Mouse (Mus musculus) neural tube, embryonic 12.5 days (tissue): ENCODE results near the gene Irs2. TPM values are rescaled to one million over a fixed set of nuclear protein-coding genes. Genes with fewer than 3 reads are reported as not detected.

ENCODE experiments used
- ATAC-seq: fragments of 200-750 bp; cut with Nextera tagmentation; 2 replicates; pipeline ENCODE4 v1.8.0; 2017; ENCODE audit warnings: low read depth, mild to moderate bottlenecking, moderate TSS enrichment, moderate library complexity; ENCODE audit not compliant: low FRiP score
- H3K27ac ChIP-seq: fragments of 300-500 bp; sonication (generic); 2 replicates; pipeline ENCODE4 v1.5.1; 2016
- H3K27me3 ChIP-seq: fragments of 300-500 bp; sonication (generic); replicated peaks from 2 replicates; pipeline ENCODE4 v1.6.1; 2016; ENCODE audit warnings: mild to moderate bottlenecking
- H3K36me3 ChIP-seq: fragments of 300-500 bp; sonication (generic); 2 replicates; pipeline ENCODE4 v1.6.1; 2016; ENCODE audit warnings: mild to moderate bottlenecking
- H3K4me1 ChIP-seq: fragments of 300-500 bp; sonication (generic); 2 replicates; pipeline ENCODE4 v1.6.1; 2016
- H3K4me2 ChIP-seq: fragments of 300-500 bp; sonication (generic); replicated peaks from 2 replicates; pipeline ENCODE4 v1.6.1; 2016; ENCODE audit warnings: mild to moderate bottlenecking
- H3K4me3 ChIP-seq: fragments of 300-500 bp; sonication (generic); 2 replicates; pipeline ENCODE4 v1.5.1; 2016
- H3K9ac ChIP-seq: fragments of 300-500 bp; sonication (generic); 2 replicates; pipeline ENCODE4 v1.6.1; 2016; ENCODE audit warnings: mild to moderate bottlenecking
- H3K9me3 ChIP-seq: fragments of 300-500 bp; sonication (generic); 2 replicates; pipeline ENCODE4 v1.6.1; 2016; ENCODE audit warnings: mild to moderate bottlenecking
- WGBS: fragments of 180-500 bp; shearing (Covaris S2); methylation state at CpG from one replicate; pipeline ENCODE4 v1.1.7; 2016; 5-methylcytosine and 5-hydroxymethylcytosine counted together
- polyA plus RNA-seq: library from polyadenylated mRNA; unstranded; fragments of >200 nt; fragmentation: Nextera tagmentation; extraction: Ambion mirVana; gene quantifications from 2 replicates; pipeline ENCODE4 v1.2.1, GENCODE M21; 2016

The Irs2 gene
- polyA plus RNA-seq, 1 experiment from 2014 or later, result 9.5 TPM

DNA sequence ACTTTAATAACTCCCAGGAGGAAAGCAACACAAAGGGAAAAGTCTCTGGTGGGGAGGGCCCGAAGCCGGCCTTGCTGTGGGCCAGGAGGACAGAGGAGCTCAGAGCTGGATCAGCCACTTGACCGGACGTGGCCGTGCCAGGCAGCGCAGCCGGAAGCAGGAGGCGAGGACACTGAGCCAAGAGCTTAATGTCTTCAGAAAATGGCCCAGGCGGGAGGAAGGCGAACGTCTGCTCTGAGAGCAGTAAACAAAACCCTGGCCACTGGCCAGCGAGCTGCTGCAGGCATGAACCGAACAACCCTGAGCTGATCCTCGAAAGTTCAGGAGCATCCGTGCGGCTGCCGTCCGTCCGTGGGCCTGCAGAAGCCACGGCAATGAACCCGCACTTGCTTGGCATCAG, 29.9 kb downstream of the Irs2 start:
- H3K36me3 ChIP-seq, result no peaks in the 10 kb centered on the region
- peaks cover 30% of the 10 kb centered on the region for H3K4me1 ChIP-seq
- no peak overlapping the region for H3K4me3 ChIP-seq
- 0 out of 2 replicates have a peak, but pooled peaks have one; percentile 27 for ATAC-seq
- H3K27ac ChIP-seq, result no peak overlapping the region; the same call in 1 of the 2 replicates
- H3K9ac ChIP-seq, result no peak overlapping the region
- no peak overlapping the region for H3K4me2 ChIP-seq
- no peaks in the 10 kb centered on the region for H3K9me3 ChIP-seq
- WGBS, result 64% methylated on average over 21 of the region's 21 CpGs
- H3K27me3 ChIP-seq, result no peaks in the 10 kb centered on the region

DNA sequence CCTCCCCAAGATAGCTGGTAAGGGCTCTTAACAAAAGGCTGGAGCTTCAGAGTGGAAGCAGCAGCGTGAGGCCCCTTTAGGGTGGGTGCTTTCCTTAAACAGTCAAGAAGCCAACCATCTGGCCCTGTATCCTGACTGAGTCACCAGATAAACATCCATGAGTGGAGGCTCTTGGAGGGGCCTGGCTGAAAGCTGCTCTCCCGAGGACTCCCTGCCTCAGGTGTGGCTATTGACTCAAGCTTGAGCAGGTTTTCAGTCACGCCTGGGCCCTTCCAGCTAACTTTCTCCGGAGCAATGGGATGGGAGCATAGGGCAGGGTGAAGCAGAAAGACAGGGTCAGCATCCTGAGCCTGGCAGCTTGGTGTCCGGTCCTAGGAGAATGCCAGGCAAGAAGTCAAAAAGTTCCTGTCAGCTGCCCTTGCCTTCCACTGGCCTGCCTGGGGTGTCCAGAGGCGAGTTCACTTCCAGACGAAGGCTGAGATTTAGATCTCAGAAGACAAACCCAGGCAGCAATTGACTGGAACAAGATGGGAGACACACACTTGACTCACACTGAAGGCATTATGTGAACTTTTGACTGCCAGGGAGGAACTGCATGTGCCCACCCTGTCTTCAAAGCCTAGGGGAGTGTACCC, 30.4 kb downstream of the Irs2 start:
- Histone ChIP-seq H3K27ac (no peak overlapping the region), H3K4me1 (peaks cover 35% of the 10 kb centered on the region), H3K9ac (no peak overlapping the region), H3K4me3 (no peak overlapping the region), H3K9me3 (no peaks in the 10 kb centered on the region), H3K4me2 (no peak overlapping the region), H3K36me3 (no peaks in the 10 kb centered on the region), H3K27me3 (no peaks in the 10 kb centered on the region)
- 62% methylated on average over 7 of the region's 7 CpGs for WGBS
- ATAC-seq, result no peak

DNA sequence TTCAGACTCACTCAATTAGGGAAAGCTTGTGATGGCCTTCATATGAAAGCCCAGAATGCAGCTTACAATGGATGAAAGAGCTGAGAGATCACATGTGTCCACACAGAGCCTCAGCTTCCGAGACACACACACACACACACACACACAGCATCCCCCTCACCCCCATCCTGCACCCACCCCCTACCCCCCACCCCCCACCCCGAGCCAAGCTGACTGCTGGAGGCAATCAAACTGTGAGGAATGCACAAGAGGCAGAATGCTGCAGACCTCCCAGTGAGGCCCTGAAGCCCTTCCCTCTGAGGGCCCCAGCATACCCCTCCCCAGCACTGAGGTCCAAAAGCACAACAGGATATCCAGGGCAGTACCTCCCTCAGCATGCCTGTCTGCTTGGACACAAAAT, 33.6 kb downstream of the Irs2 start:
- 6% methylated on average over 2 of the region's 2 CpGs for WGBS
- Histone ChIP-seq H3K27me3 (0 out of 2 replicates have a peak, but pooled peaks cover 6% of the 10 kb centered on the region), H3K9me3 (no peaks in the 10 kb centered on the region), H3K4me3 (no peak overlapping the region), H3K27ac (no peak overlapping the region), H3K9ac (no peak overlapping the region), H3K4me2 (no peak overlapping the region), H3K36me3 (no peaks in the 10 kb centered on the region), H3K4me1 (peaks cover 39% of the 10 kb centered on the region)
- no peak for ATAC-seq

DNA sequence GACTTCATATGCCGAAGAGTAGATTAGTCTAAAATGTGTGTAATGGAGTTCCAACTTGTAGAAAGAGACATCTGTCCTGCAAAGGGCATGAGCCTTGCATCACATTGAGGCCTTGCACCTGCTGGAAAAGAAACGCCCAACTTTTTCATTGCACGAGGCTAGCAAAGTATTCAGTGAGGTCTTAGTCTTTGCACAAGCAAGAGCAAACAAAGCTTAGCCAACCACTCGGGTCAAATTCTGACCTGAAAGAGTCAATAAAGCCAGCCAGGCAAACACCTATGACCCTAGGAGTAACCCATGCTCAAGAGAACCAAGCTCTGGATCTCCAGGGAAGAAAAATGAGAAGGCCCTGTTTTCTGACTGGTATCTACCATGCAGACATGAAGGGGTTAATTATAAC, 34.1 kb downstream of the Irs2 start:
- no peak for ATAC-seq
- Histone ChIP-seq H3K27ac (no peak overlapping the region), H3K27me3 (0 out of 2 replicates have a peak, but pooled peaks cover 6% of the 10 kb centered on the region), H3K9ac (no peak overlapping the region), H3K4me3 (no peak overlapping the region), H3K9me3 (no peaks in the 10 kb centered on the region), H3K4me1 (peaks cover 34% of the 10 kb centered on the region), H3K4me2 (no peak overlapping the region), H3K36me3 (no peaks in the 10 kb centered on the region)
- WGBS, result 72% methylated on average over 4 of the region's 4 CpGs

DNA sequence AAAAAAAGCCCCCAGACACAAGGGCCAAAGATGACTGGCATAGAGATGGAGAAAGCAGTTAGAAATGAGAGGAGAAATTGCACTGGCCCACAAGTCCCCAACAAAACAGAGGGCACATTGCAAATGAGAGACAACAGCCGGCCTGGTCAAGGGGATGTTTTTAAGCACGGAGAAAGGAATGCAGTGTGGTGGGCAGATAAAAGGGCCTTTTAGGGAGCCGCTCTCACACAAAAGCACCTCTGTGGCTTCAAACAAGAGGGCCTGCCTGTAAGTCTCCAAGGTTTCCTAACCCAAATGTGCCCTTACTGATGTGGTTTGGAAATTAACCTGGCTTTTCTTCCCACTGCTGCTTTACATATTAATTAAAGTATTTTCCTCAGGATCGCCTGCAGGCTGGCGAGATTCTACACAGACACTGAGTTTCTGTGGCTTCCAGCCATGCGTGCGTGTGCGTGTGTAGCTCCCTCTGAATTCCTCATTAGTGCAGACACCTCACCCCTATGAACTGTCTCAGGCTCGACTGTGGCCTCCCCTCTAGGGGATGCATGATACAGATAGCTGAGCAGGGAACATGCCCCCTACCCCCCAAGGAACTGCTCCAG, 35.3 kb downstream of the Irs2 start:
- H3K4me2 ChIP-seq, result 0 out of 2 replicates have a peak overlapping the region, but pooled peaks have one; percentile 8
- no peak overlapping the region for H3K9ac ChIP-seq
- H3K4me1 ChIP-seq, result peaks cover 27% of the 10 kb centered on the region
- 7% methylated on average over 9 of the region's 9 CpGs for WGBS
- H3K36me3 ChIP-seq, result no peaks in the 10 kb centered on the region
- ATAC-seq, result no peak
- H3K9me3 ChIP-seq, result no peaks in the 10 kb centered on the region
- H3K27ac ChIP-seq, result no peak overlapping the region
- H3K4me3 ChIP-seq, result no peak overlapping the region
- H3K27me3 ChIP-seq, result 0 out of 2 replicates have a peak, but pooled peaks cover 6% of the 10 kb centered on the region

DNA sequence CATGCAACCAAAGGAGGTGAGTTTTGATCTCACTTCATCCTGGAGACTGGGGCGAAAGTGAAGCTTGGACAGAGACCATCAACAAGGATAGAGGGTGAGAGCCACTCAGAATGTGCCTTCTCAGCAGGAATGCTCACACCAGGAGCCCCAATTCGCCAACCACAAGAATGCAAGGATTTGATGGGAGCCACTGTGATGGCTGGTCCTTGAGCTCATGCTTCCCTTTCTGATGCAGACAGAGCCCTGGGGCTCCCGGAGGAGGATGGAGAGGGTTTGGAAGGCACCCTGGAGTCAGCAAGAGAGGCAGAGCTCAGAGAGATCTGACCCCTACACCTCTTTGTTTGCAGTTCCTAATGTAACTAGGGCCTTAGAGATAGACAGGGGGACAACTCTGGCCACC, 36.3 kb downstream of the Irs2 start:
- H3K27ac ChIP-seq, result no peak overlapping the region

DNA sequence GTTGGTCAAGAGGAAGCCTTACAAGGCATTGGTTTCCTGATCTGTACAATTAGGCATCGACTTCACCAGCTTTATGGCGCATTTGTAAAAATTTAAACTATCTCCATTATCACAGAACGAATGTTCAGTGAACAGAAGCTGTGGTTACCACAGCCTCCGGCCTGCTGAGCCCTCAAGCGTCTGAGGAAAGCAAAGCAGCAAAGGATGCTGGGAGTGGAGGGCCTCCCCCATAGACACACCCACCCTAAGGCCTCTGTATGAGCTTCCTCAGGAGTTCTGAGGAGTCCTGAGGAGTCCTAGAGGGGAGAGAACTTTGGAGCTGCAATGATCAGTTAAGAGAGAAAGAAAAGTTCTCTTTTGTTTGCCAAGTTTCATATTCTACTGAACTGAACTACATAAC, 36.7 kb downstream of the Irs2 start:
- Histone ChIP-seq H3K9ac (no peak overlapping the region), H3K4me1 (peaks cover 23% of the 10 kb centered on the region), H3K36me3 (no peaks in the 10 kb centered on the region), H3K27me3 (0 out of 2 replicates have a peak, but pooled peaks cover 6% of the 10 kb centered on the region), H3K4me3 (no peak overlapping the region), H3K27ac (no peak overlapping the region), H3K4me2 (no peak overlapping the region), H3K9me3 (no peaks in the 10 kb centered on the region)
- no peak for ATAC-seq
- 84% methylated on average over 5 of the region's 5 CpGs for whole genome bisulfite sequencing

More for the DNA sequence above, 36.3 kb downstream of the Irs2 start:
- Histone ChIP-seq H3K4me1 (peaks cover 23% of the 10 kb centered on the region), H3K4me3 (no peak overlapping the region), H3K27me3 (0 out of 2 replicates have a peak, but pooled peaks cover 6% of the 10 kb centered on the region), H3K9ac (no peak overlapping the region), H3K36me3 (no peaks in the 10 kb centered on the region), H3K4me2 (no peak overlapping the region), H3K9me3 (no peaks in the 10 kb centered on the region)
- WGBS, result 45% methylated on average over 3 of the region's 3 CpGs
- ATAC-seq, result no peak

DNA sequence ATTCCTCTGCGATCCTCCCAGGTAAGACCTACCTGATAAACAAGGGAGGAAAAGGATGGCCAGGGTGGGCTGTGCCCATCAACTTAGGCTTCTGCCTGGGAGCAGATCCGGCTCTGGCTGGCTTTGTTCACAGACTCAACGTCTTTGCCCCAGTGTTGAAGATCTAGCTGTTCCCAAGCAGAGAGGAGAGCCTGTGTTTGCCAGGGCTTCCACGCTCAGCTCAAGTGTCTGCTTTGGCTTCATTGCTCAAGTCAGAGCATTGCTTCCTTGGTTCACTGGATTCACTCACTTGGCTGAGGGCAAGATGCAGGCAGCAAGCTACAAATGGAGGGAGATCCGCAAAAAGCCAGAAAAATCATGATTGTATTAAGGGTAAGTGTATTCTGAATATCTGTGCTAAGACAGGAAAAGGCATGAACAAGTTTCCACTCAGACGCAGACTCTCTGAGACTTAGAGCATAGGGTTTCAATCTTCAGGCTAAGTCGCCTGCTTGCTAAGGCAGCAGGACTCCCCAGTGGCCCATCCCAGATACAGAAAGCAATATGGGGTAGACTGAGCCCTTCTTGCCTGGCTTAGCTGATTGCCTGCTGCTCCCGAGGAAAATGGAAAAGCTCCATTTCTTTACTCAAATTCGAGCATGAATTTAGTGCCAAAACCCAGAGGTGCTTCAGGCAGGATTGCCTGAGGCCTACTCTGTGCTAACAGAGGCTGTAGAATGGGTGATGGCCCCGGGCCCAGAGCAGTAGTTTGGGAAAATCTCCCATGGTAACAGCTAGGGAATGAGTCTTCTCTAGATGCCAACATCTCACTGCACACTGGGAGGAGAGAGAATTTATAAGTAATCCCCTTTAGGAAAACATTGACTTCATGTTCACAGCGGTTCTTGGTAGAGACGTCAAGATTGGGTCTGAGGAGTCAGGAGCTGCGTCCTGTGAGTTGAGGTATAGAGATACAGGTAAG, 37.5 kb downstream of the Irs2 start:
- WGBS, result 83% methylated on average over 13 of the region's 13 CpGs
- H3K4me1 ChIP-seq, result peaks cover 23% of the 10 kb centered on the region

DNA sequence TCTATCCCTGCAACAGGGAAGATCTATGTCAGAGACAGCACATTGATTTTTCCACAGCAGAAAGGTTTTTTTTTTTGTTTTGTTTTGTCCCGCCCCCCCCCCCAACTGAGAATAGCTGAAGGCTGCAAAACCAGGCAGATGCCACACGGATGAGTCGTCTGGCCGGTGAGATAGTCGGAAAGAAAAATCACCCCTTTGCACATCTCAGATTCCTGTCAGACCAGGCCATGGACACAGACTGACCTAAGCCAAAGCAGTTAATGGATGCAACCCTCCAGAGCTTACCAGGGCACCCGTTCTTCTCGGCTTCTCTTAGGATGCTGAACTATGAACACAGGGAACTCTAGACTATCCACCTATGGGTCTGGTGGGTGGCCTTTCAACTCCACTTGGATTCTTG, 39.6 kb downstream of the Irs2 start:
- peaks cover 20% of the 10 kb centered on the region for H3K4me1 ChIP-seq

More for the DNA sequence above, 37.5 kb downstream of the Irs2 start:
- Histone ChIP-seq H3K36me3 (no peaks in the 10 kb centered on the region), H3K27me3 (0 out of 2 replicates have a peak, but pooled peaks cover 6% of the 10 kb centered on the region), H3K9me3 (no peaks in the 10 kb centered on the region), H3K4me3 (no peak overlapping the region), H3K27ac (no peak overlapping the region), H3K9ac (no peak overlapping the region), H3K4me2 (no peak overlapping the region)
- no peak for ATAC-seq

DNA sequence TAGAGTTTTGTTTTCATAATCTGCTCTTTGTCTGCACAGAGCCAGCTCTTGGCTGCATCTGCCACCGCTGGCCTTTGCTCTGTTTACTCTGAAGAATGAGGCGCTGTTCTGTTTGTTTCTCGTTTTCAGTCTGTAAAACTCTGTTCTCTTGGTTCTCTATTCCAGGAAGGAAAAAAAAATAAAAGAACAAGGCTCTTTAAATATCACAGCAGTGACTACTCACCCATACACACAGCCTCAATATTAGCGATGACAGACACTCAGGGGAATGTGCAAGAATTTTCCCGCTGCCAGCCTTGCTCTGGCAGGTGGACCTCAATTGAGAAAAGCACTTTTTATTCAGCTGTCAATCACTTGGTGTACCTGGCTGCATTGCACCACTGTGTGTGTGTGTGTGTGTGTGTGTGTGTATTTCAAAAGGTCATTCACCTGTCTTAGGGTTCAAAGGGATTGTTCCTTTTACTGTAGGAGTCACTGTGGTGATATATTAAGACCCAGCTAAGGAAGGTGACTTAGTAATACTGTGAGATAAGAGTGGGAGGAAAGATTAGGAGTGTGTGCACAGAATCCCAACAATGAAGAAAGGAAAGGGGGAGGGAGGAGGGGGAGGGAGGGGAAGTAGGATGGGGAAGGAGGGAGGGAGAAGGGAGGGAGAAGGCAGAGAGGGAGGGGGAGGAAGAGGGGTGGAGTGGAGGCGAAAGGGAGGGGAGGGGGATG, 42.7 kb downstream of the Irs2 start:
- Histone ChIP-seq H3K27me3 (0 out of 2 replicates have a peak, but pooled peaks cover 4% of the 10 kb centered on the region), H3K4me2 (no peak overlapping the region), H3K9ac (no peak overlapping the region), H3K9me3 (no peaks in the 10 kb centered on the region), H3K4me1 (peaks cover 28% of the 10 kb centered on the region), H3K4me3 (no peak overlapping the region), H3K36me3 (no peaks in the 10 kb centered on the region), H3K27ac (no peak overlapping the region)
- 41% methylated on average over 6 of the region's 6 CpGs for WGBS
- no peak for ATAC-seq

More for the DNA sequence above, 39.6 kb downstream of the Irs2 start:
- no peaks in the 10 kb centered on the region for H3K9me3 ChIP-seq
- 0 out of 2 replicates have a peak, but pooled peaks cover 6% of the 10 kb centered on the region for H3K27me3 ChIP-seq
- H3K9ac ChIP-seq, result no peak overlapping the region
- H3K27ac ChIP-seq, result no peak overlapping the region
- H3K4me3 ChIP-seq, result no peak overlapping the region
- H3K4me2 ChIP-seq, result no peak overlapping the region
- ATAC-seq, result no peak
- H3K36me3 ChIP-seq, result no peaks in the 10 kb centered on the region
- WGBS, result 59% methylated on average over 7 of the region's 7 CpGs

DNA sequence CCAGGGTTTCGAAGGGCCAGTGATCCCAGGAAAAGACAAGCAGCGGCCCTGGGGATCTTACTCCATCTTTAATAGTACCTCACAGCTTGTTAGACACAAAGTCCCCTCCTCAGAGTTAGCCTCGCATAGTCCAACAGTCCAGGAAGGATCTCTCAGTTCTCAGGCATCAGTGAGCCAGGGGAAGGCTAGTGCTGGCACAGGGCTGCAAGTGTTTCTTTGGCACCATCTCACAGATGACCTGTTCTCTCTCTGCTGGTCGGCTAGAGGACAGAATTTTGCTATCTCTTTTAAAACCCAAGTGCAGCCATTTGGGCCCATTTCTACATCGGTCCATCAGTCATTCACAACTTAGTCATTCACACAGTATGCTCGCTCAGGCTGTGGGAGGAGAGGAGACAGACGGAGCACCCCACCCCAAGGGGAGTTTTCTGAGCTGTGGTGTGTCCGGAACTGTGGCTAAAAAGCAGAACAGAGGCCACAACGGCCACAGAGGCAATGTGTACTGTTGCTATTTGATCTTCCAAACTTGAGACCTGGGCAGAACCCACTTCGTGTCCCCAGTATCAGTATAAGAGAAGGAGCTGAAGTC, 43.7 kb downstream of the Irs2 start:
- no peaks in the 10 kb centered on the region for H3K36me3 ChIP-seq
- no peak overlapping the region for H3K9ac ChIP-seq
- H3K9me3 ChIP-seq, result no peaks in the 10 kb centered on the region
- 72% methylated on average over 10 of the region's 10 CpGs for WGBS
- no peak overlapping the region for H3K4me3 ChIP-seq
- no peaks in the 10 kb centered on the region for H3K27me3 ChIP-seq
- peaks cover 35% of the 10 kb centered on the region for H3K4me1 ChIP-seq
- no peak overlapping the region for H3K4me2 ChIP-seq
- no peak overlapping the region for H3K27ac ChIP-seq
- ATAC-seq, result no peak
